Mouse (Mus musculus): ENCODE data around the gene Plcz1.

Gene Plcz1

GRCm38 (mm10) chr6:139953596-139953995, 87.7 kb downstream of the Plcz1 start:
- DNase-seq (ENCODE audit: low read depth in 2 of 2, low spot score in 2 of 2): no peak

DNA sequence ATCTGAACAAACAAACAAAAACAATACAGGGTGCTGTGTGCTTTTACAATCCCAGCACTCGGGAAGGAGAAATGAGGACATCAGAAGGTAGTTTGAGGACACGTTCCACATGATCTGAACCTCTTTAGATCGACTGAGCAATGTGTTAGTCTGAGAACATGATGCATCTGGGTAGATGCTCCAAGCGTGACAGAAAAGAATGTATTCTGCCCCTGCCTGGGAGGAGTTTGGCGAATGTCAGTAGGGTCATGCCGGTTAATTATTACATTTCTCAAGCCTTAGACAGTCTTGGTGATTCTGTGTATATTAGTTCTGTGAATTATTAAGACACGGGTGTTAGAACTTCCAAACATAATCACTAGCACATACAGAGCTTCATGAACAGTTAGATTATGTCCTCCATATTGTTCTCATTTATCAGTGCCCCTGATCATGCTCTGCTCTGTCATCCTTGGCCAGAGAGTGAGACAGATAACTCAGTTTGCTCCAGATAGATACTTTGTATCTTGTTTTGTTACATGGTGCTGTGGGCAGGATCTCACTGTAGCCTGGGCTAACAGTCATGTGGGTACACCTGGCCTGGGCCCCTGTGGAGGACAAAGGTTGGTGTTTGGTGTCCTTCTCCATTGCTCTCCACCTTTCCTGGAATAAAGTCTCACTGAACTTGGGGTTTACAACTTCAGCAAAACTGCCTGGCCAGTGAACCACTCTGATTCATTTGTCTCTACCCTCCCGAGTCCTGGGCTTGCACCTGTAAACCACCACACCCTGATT, 94.0 kb downstream of the Plcz1 start:
- DNase-seq (ENCODE audit: low read depth in 2 of 2, low spot score in 2 of 2): no peak
